Mouse (Mus musculus) stomach, embryonic 15.5 days (tissue): Measurements from ENCODE around the gene Cntn1. TPM values are rescaled to one million over a fixed set of nuclear protein-coding genes. Genes with fewer than 3 reads are reported as not detected.

Experiments used
- ATAC-seq: fragments of 200-750 bp; cut with Nextera tagmentation; 2 replicates; pipeline ENCODE4 v1.8.0; 2017; ENCODE audit warnings: low read depth, moderate number of reproducible peaks, moderate TSS enrichment; ENCODE audit not compliant: insufficient read depth, low FRiP score
- H3K27ac ChIP-seq: fragments of 300-500 bp; sonication (generic); 2 replicates; pipeline ENCODE4 v1.5.1; 2015; ENCODE audit warnings: mild to moderate bottlenecking, inconsistent platforms
- H3K27me3 ChIP-seq: fragments of 300-500 bp; sonication (generic); replicated peaks from 2 replicates; pipeline ENCODE4 v1.6.1; 2015; ENCODE audit warnings: inconsistent platforms
- H3K36me3 ChIP-seq: fragments of 300-500 bp; sonication (generic); 2 replicates; pipeline ENCODE4 v1.6.1; 2015; ENCODE audit warnings: inconsistent platforms
- H3K4me1 ChIP-seq: fragments of 300-500 bp; sonication (generic); 2 replicates; pipeline ENCODE4 v1.6.1; 2015; ENCODE audit warnings: inconsistent platforms
- H3K4me2 ChIP-seq: fragments of 300-500 bp; sonication (generic); 2 replicates; pipeline ENCODE4 v1.6.1; 2015; ENCODE audit warnings: mild to moderate bottlenecking, inconsistent platforms
- H3K4me3 ChIP-seq: fragments of 300-500 bp; sonication (generic); replicated peaks from 2 replicates; pipeline ENCODE4 v1.5.1; 2015; ENCODE audit warnings: inconsistent platforms
- H3K9ac ChIP-seq: fragments of 300-500 bp; sonication (generic); 2 replicates; pipeline ENCODE4 v1.6.1; 2015; ENCODE audit warnings: inconsistent platforms
- H3K9me3 ChIP-seq: fragments of 300-500 bp; sonication (generic); 2 replicates; pipeline ENCODE4 v1.6.1; 2016; ENCODE audit warnings: inconsistent platforms
- WGBS: fragments of 180-500 bp; shearing (Covaris S2); methylation state at CpG from one replicate; pipeline ENCODE4 v1.1.7; 2015; 5-methylcytosine and 5-hydroxymethylcytosine counted together
- polyA plus RNA-seq: library from polyadenylated mRNA; unstranded; fragments of >200 nt; fragmentation: Nextera tagmentation; extraction: Ambion mirVana; gene quantifications from 2 replicates; pipeline ENCODE4 v1.2.1, GENCODE M21; 2015

The Cntn1 gene
- polyA plus RNA-seq, 1 experiment from 2014 or later = 2.2 TPM

GRCm38 (mm10) chr15:92209778-92210177, 158.8 kb downstream of the Cntn1 start:
- Histone ChIP-seq H3K36me3 (no peaks in the 10 kb centered on the region), H3K4me3 (no peak overlapping the region), H3K9ac (no peak overlapping the region), H3K27me3 (no peaks in the 10 kb centered on the region), H3K4me1 (no peaks in the 10 kb centered on the region), H3K27ac (no peak overlapping the region), H3K4me2 (no peak overlapping the region), H3K9me3 (no peaks in the 10 kb centered on the region)
- no peak for ATAC-seq
- 71% methylated on average over 1 of the region's 1 CpGs for WGBS

- H3K27me3 ChIP-seq = no peaks in the 10 kb centered on the region
- H3K4me1 ChIP-seq = no peaks in the 10 kb centered on the region
- ATAC-seq = no peak
- no peaks in the 10 kb centered on the region for H3K36me3 ChIP-seq
- 83% methylated on average over 7 of the region's 7 CpGs for WGBS
- no peak overlapping the region for H3K9ac ChIP-seq
- H3K4me2 ChIP-seq = no peak overlapping the region
- no peak overlapping the region for H3K4me3 ChIP-seq
- no peaks in the 10 kb centered on the region for H3K9me3 ChIP-seq
- no peak overlapping the region for H3K27ac ChIP-seq
Observed at GRCm38 (mm10) chr15:92210486-92211235, 159.7 kb downstream of the Cntn1 start.

GRCm38 (mm10) chr15:92215841-92216240, 164.9 kb downstream of the Cntn1 start:
- ATAC-seq = no peak
- no peak overlapping the region for H3K9ac ChIP-seq
- H3K27me3 ChIP-seq = no peaks in the 10 kb centered on the region
- no peaks in the 10 kb centered on the region for H3K36me3 ChIP-seq
- no peak overlapping the region for H3K27ac ChIP-seq
- H3K4me2 ChIP-seq = no peak overlapping the region
- no peaks in the 10 kb centered on the region for H3K4me1 ChIP-seq
- no peaks in the 10 kb centered on the region for H3K9me3 ChIP-seq
- 58% methylated on average over 3 of the region's 3 CpGs for WGBS
- H3K4me3 ChIP-seq = no peak overlapping the region

- H3K36me3 ChIP-seq = no peaks in the 10 kb centered on the region
- no peak overlapping the region for H3K4me2 ChIP-seq
- no peak overlapping the region for H3K4me3 ChIP-seq
- WGBS = 61% methylated on average over 2 of the region's 2 CpGs
- H3K4me1 ChIP-seq = no peaks in the 10 kb centered on the region
- H3K9ac ChIP-seq = no peak overlapping the region
- no peak overlapping the region for H3K27ac ChIP-seq
- ATAC-seq = no peak
- H3K9me3 ChIP-seq = no peaks in the 10 kb centered on the region
- no peaks in the 10 kb centered on the region for H3K27me3 ChIP-seq
Observed at GRCm38 (mm10) chr15:92221446-92221845, 170.5 kb downstream of the Cntn1 start.

GRCm38 (mm10) chr15:92231386-92231785, 180.4 kb downstream of the Cntn1 start:
- H3K9ac ChIP-seq = no peak overlapping the region
- no peaks in the 10 kb centered on the region for H3K4me1 ChIP-seq
- WGBS = 19% methylated on average over 7 of the region's 7 CpGs
- no peaks in the 10 kb centered on the region for H3K27me3 ChIP-seq
- H3K36me3 ChIP-seq = no peaks in the 10 kb centered on the region
- no peaks in the 10 kb centered on the region for H3K9me3 ChIP-seq
- H3K4me3 ChIP-seq = no peak overlapping the region
- ATAC-seq = no peak
- no peak overlapping the region for H3K4me2 ChIP-seq
- no peak overlapping the region for H3K27ac ChIP-seq

- 68% methylated on average over 6 of the region's 6 CpGs for WGBS
- Histone ChIP-seq H3K36me3 (no peaks in the 10 kb centered on the region), H3K9ac (no peak overlapping the region), H3K4me2 (no peak overlapping the region), H3K9me3 (no peaks in the 10 kb centered on the region), H3K4me3 (no peak overlapping the region), H3K27ac (no peak overlapping the region), H3K4me1 (no peaks in the 10 kb centered on the region), H3K27me3 (no peaks in the 10 kb centered on the region)
- no peak for ATAC-seq
Observed at GRCm38 (mm10) chr15:92235836-92236235, 184.9 kb downstream of the Cntn1 start.

- ATAC-seq = no peak
- Histone ChIP-seq H3K27ac (no peak overlapping the region), H3K9me3 (no peaks in the 10 kb centered on the region), H3K36me3 (no peaks in the 10 kb centered on the region), H3K4me3 (no peak overlapping the region), H3K27me3 (no peaks in the 10 kb centered on the region), H3K4me1 (no peaks in the 10 kb centered on the region), H3K9ac (no peak overlapping the region), H3K4me2 (no peak overlapping the region)
- 22% methylated on average over 7 of the region's 7 CpGs for WGBS
Observed at GRCm38 (mm10) chr15:92264980-92265707, 214.2 kb downstream of the Cntn1 start.

- Histone ChIP-seq H3K27me3 (no peaks in the 10 kb centered on the region), H3K9ac (no peak overlapping the region), H3K4me3 (no peak overlapping the region), H3K9me3 (no peaks in the 10 kb centered on the region), H3K27ac (no peak overlapping the region), H3K4me2 (no peak overlapping the region), H3K36me3 (no peaks in the 10 kb centered on the region), H3K4me1 (no peaks in the 10 kb centered on the region)
- WGBS = 66% methylated on average over 3 of the region's 3 CpGs
- ATAC-seq = no peak
Observed at GRCm38 (mm10) chr15:92268341-92268740, 217.4 kb downstream of the Cntn1 start.

- Histone ChIP-seq H3K9ac (no peak overlapping the region), H3K9me3 (no peaks in the 10 kb centered on the region), H3K4me1 (no peaks in the 10 kb centered on the region), H3K36me3 (no peaks in the 10 kb centered on the region), H3K4me3 (no peak overlapping the region), H3K27ac (no peak overlapping the region), H3K4me2 (no peak overlapping the region), H3K27me3 (no peaks in the 10 kb centered on the region)
- ATAC-seq = no peak
- 88% methylated on average over 18 of the region's 18 CpGs for WGBS
Observed at GRCm38 (mm10) chr15:92268741-92269322, 217.9 kb downstream of the Cntn1 start.

GRCm38 (mm10) chr15:92271801-92272365, 220.9 kb downstream of the Cntn1 start:
- WGBS = 78% methylated on average over 6 of the region's 6 CpGs
- Histone ChIP-seq H3K4me1 (no peaks in the 10 kb centered on the region), H3K36me3 (no peaks in the 10 kb centered on the region), H3K27me3 (no peaks in the 10 kb centered on the region), H3K9me3 (no peaks in the 10 kb centered on the region), H3K4me2 (no peak overlapping the region), H3K27ac (no peak overlapping the region), H3K9ac (no peak overlapping the region), H3K4me3 (no peak overlapping the region)
- ATAC-seq = no peak

GRCm38 (mm10) chr15:92276826-92277225, 225.9 kb downstream of the Cntn1 start:
- H3K36me3 ChIP-seq = no peaks in the 10 kb centered on the region
- 50% methylated on average over 4 of the region's 4 CpGs for WGBS
- no peak for ATAC-seq

GRCm38 (mm10) chr15:92277984-92278383, 227.0 kb downstream of the Cntn1 start:
- Histone ChIP-seq H3K9me3 (no peaks in the 10 kb centered on the region), H3K36me3 (no peaks in the 10 kb centered on the region), H3K4me2 (no peak overlapping the region), H3K4me3 (no peak overlapping the region), H3K27me3 (no peaks in the 10 kb centered on the region), H3K9ac (no peak overlapping the region), H3K4me1 (no peaks in the 10 kb centered on the region), H3K27ac (no peak overlapping the region)
- ATAC-seq = no peak
- WGBS = 76% methylated on average over 4 of the region's 4 CpGs

More at GRCm38 (mm10) chr15:92276826-92277225, 225.9 kb downstream of the Cntn1 start:
- Histone ChIP-seq H3K4me3 (no peak overlapping the region), H3K4me1 (no peaks in the 10 kb centered on the region), H3K9ac (no peak overlapping the region), H3K27ac (no peak overlapping the region), H3K4me2 (no peak overlapping the region), H3K27me3 (no peaks in the 10 kb centered on the region), H3K9me3 (no peaks in the 10 kb centered on the region)
